Mouse (Mus musculus) lung, adult 2 months (tissue): ENCODE results near the gene Atp1a1.

Source experiments
- CTCF ChIP-seq: fragments of 200-500 bp; IDR thresholded peaks from 2 replicates; pipeline ENCODE4 v1.5.1; 2011; ENCODE audit warnings: mild to moderate bottlenecking, low read length, control low read depth; ENCODE audit not compliant: insufficient read depth
- POLR2A ChIP-seq: fragments of 200-500 bp; IDR thresholded peaks from 2 replicates; pipeline ENCODE4 v1.6.1; 2011; ENCODE audit warnings: low read depth, mild to moderate bottlenecking, control low read depth, low read length, borderline replicate concordance; ENCODE audit errors: extremely low read depth

DNA sequence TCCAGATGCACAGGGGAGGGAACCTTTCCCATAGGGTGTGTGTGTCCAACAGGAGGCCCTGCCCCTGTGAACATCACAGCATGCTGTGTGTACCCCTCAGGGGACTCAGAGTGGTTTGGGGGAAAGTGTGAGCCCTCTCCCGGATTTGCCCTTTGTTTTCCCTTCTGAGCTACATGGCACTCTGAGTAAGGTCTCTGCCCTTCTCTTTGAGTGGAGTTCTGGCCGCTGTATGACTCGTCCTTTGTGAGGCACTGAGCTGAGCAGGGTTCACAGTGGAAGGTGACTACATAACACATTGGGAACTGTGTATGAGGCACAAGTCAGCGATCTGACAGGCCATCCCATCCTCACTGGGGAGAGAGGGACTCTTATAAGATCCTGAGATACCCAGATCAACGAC is 31.5 kb downstream of the Atp1a1 start:
- TF ChIP-seq POLR2A: no peak
- TF ChIP-seq CTCF: no peak
